Mouse (Mus musculus) urinary bladder, postnatal 36 days (tissue): ENCODE measurements around the gene Gnaq.

Experiments used
- DNase-seq, 2 experiments: peaks; one replicate each; pipeline ENCODE4 v3.0.0; 2022; ENCODE audit warnings: low spot score in 2 of 2, mixed read lengths in 1 of 2

Gnaq gene

DNA sequence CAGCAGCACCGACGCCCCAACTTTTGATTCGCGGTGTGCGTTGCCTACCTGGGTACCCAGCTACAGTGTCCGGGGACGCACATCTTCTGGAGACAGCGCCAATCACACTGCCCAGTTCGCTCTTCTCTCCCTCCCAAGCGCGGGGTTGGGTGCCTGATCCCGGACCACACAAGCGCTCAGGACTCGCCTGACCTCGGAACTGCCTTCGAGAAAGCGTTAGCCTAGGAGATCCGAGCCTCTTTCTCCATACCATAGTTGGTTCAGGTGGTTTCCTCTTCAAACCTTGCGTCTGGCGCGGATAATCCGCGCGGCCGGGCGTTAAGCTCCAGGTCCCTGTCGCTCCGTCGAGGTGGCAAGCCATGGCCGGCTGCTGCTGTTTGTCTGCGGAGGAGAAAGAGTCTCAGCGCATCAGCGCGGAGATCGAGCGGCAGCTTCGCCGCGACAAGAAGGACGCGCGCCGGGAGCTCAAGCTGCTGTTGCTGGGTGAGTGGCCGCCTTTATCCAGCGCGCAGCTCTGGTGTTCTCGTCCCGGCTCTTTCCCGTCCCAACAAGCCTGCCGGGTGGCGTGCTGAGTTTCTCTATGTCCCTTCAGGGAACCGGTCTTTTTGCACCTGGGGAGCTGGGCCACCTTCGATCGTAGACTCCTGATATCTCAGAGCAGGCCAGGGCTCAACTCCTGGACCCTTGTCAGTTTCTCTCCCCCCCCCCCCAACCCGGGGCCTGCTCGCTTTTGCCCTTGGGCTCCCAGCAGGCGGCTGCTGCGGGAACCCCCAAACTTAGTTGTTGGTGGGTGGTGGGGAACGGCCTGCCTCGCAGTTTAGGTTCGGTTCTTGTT is 303.9 kb downstream of the Gnaq start:
- no peak for DNase-seq
